Mouse (Mus musculus): ENCODE measurements around the gene Wipi2.

- TF ChIP-seq POLR2A (IDR thresholded peaks at IDR 0.05; ENCODE audit: low read depth, low read length): no peak
- no peak for TF ChIP-seq CTCF (IDR thresholded peaks at IDR 0.05; ENCODE audit: extremely low read depth, insufficient read depth, insufficient read length, insufficient replicate concordance)
Observed at GRCm38 (mm10) chr5:142694627-142695340, 67.3 kb downstream of the Wipi2 start.
